Mouse (Mus musculus) MEL (cell line): ENCODE measurements around the gene Nf2.

Source experiments
- CTCF ChIP-seq, 3 experiments: IDR thresholded peaks in 2 of 3; conservative IDR thresholded peaks in 1 of 3; 2 replicates each; pipeline ENCODE4 v1.5.1; 2011 to 2012; ENCODE audit warnings: low read length in 3 of 3, low read depth in 2 of 3, mild to moderate bottlenecking in 2 of 3, improper control_type of control experiment in 1 of 3, inconsistent platforms in 1 of 3, mixed read lengths in 1 of 3, moderate library complexity in 1 of 3; ENCODE audit not compliant: control insufficient read depth in 1 of 3, insufficient read depth in 1 of 3, poor library complexity in 1 of 3, severe bottlenecking in 1 of 3
- ELF1 ChIP-seq: IDR thresholded peaks from 2 replicates; pipeline ENCODE4 v1.6.1; 2014; ENCODE audit warnings: low read depth, mild to moderate bottlenecking, inconsistent platforms, low read length, improper control_type of control experiment, moderate library complexity
- POLR2A ChIP-seq, 2 experiments: IDR thresholded peaks; 2 replicates each; pipeline ENCODE4 v1.6.1; 2011 to 2012; ENCODE audit warnings: low read length in 2 of 2, mild to moderate bottlenecking in 2 of 2, control low read depth in 1 of 2, improper control_type of control experiment in 1 of 2, low read depth in 1 of 2, moderate library complexity in 1 of 2; ENCODE audit not compliant: control insufficient read depth in 1 of 2, insufficient read depth in 1 of 2, poor library complexity in 1 of 2

DNA sequence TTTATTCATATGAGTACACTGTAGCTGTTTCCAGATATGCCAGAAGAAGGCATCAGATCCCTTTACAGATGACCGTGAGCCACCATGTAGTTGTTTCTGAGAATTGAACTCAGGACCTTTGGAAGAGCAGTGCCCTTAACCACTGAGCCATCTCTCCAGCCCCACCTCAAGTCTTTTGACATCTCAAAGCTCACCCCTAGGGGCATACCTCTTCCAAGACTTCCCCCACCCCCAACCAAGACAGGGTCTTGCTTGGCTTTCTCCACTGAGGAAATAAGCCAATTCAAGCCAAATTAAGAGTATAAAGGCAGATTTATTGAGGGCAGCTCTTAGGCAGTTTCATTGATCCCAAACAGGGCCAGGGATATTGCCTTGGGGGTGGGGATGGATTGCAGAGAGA lies 13.4 kb upstream of the Nf2 start:
- TF ChIP-seq CTCF (IDR thresholded peaks at IDR 0.05 in 2 of 3, conservative IDR thresholded peaks at IDR 0.05 in 1 of 3; ENCODE audit: control insufficient read depth in 1 of 3, insufficient read depth in 1 of 3, low read depth in 2 of 3, low read length in 3 of 3, poor library complexity in 1 of 3, severe bottlenecking in 1 of 3) (no peak), ELF1 (no peak), POLR2A (IDR thresholded peaks at IDR 0.05; ENCODE audit: control insufficient read depth in 1 of 2, insufficient read depth in 1 of 2, low read depth in 1 of 2, low read length in 2 of 2, poor library complexity in 1 of 2) (no peak)
